Mouse (Mus musculus) kidney, adult 2 months (tissue): ENCODE measurements around the gene Bcl6b. TPM values are rescaled to one million over a fixed set of nuclear protein-coding genes. Genes with fewer than 3 reads are reported as not detected.

Experiments
- DNase-seq: peaks from one replicate; pipeline ENCODE4 v3.0.0; 2021
- H3K27ac ChIP-seq: fragments of 200-500 bp; 2 replicates; pipeline ENCODE4 v1.5.1; 2012; ENCODE audit warnings: low read depth, low read length, control low read depth, inconsistent platforms; ENCODE audit not compliant: insufficient read depth
- H3K27me3 ChIP-seq: fragments of 200-500 bp; replicated peaks from 2 replicates; pipeline ENCODE4 v1.6.1; 2012; ENCODE audit warnings: mild to moderate bottlenecking, moderate library complexity, low read length, inconsistent platforms; ENCODE audit not compliant: control insufficient read depth, insufficient read depth
- H3K36me3 ChIP-seq: fragments of 200-500 bp; 2 replicates; pipeline ENCODE4 v1.6.1; 2012; ENCODE audit warnings: mild to moderate bottlenecking, moderate library complexity, low read length, inconsistent platforms; ENCODE audit not compliant: control insufficient read depth, insufficient read depth
- H3K4me1 ChIP-seq: fragments of 200-500 bp; 2 replicates; pipeline ENCODE4 v1.6.1; 2011; ENCODE audit warnings: low read length; ENCODE audit not compliant: control insufficient read depth, insufficient read depth
- H3K4me3 ChIP-seq: fragments of 200-500 bp; 2 replicates; pipeline ENCODE4 v1.5.1; 2011; ENCODE audit warnings: mild to moderate bottlenecking, low read depth, low read length, control low read depth; ENCODE audit not compliant: insufficient read depth
- CTCF ChIP-seq: fragments of 200-500 bp; conservative IDR thresholded peaks from 2 replicates; pipeline ENCODE4 v1.5.1; 2011; ENCODE audit warnings: low read depth, mild to moderate bottlenecking, control low read depth, low read length, moderate library complexity, mixed read lengths; ENCODE audit not compliant: insufficient read depth, insufficient read length
- POLR2A ChIP-seq: fragments of 200-500 bp; IDR thresholded peaks from one replicate; pipeline ENCODE4 v1.6.1; 2011; ENCODE audit warnings: low read depth, low read length, control low read depth
- WGBS: fragments of 180-500 bp; shearing (Covaris S2); methylation state at CpG from one replicate; pipeline ENCODE4 v1.1.7; 2018; 5-methylcytosine and 5-hydroxymethylcytosine counted together
- polyA plus RNA-seq: library from polyadenylated mRNA; depleted of rRNA; stranded (reverse); fragments of >200 nt; gene quantifications from 2 replicates; pipeline ENCODE4 v1.2.3, GENCODE M21; 2012

Gene Bcl6b
- polyA plus RNA-seq, 1 experiment: 8.8 TPM

GRCm38 (mm10) chr11:70239541-70240279, 10.1 kb upstream of the Bcl6b start, which contains the start of the genes Gm21988 and Rnasek:
Gene Gm21988 (minus strand): TSS chr11:70239830.
Gene Rnasek (minus strand): TSS chr11:70239842.
- DNase-seq: peak; percentile 93
- Histone ChIP-seq H3K27me3 (no peaks in the 10 kb centered on the region), H3K4me3 (peak within 1 kb of the TSS; percentile 96), H3K36me3 (no peaks in the 10 kb centered on the region; the same call in 1 of the 2 replicates), H3K4me1 (peaks cover 19% of the 10 kb centered on the region), H3K27ac (peak within 1 kb of the TSS; percentile 95)
- TF ChIP-seq POLR2A (peak; percentile 82), CTCF (no peak)
- under 1% methylated on average over 34 of the region's 35 CpGs for WGBS

- peak; percentile 64 for DNase-seq
- WGBS: 6% methylated on average over 23 of the region's 23 CpGs
- Histone ChIP-seq H3K4me1 (peaks cover 19% of the 10 kb centered on the region), H3K4me3 (peak overlapping the region; percentile 96), H3K36me3 (no peaks in the 10 kb centered on the region; the same call in 1 of the 2 replicates), H3K27ac (peak overlapping the region; percentile 86), H3K27me3 (no peaks in the 10 kb centered on the region)
- TF ChIP-seq CTCF: no peak
- no peak for TF ChIP-seq POLR2A
These were observed 9.2 kb upstream of the Bcl6b start for GRCm38 (mm10) chr11:70238591-70239440.

- DNase-seq: peak; percentile 98
- peak within 1 kb of the TSS; percentile 95 for H3K27ac ChIP-seq
- no peaks in the 10 kb centered on the region; the same call in 1 of the 2 replicates for H3K36me3 ChIP-seq
- H3K4me1 ChIP-seq: peaks cover 19% of the 10 kb centered on the region
- peak within 1 kb of the TSS; percentile 96 for H3K4me3 ChIP-seq
- TF ChIP-seq CTCF (peak; percentile 60; the same call in 1 of the 2 replicates), POLR2A (peak; percentile 89)
- no peaks in the 10 kb centered on the region for H3K27me3 ChIP-seq
- under 1% methylated on average over 70 of the region's 70 CpGs for WGBS
These were observed 8.0 kb upstream of the Bcl6b start, which contains the start of gene 0610010K14Rik for GRCm38 (mm10) chr11:70237457-70238167. Gene 0610010K14Rik (minus strand): TSS chr11:70237914.

GRCm38 (mm10) chr11:70236717-70237116, 7.1 kb upstream of the Bcl6b start:
- Histone ChIP-seq H3K27me3 (no peaks in the 10 kb centered on the region), H3K4me1 (peaks cover 19% of the 10 kb centered on the region), H3K4me3 (peak overlapping the region; percentile 25; the same call in 1 of the 2 replicates), H3K36me3 (no peaks in the 10 kb centered on the region; the same call in 1 of the 2 replicates), H3K27ac (peak overlapping the region; percentile 35; the same call in 1 of the 2 replicates)
- TF ChIP-seq CTCF: no peak
- no peak for TF ChIP-seq POLR2A
- no peak for DNase-seq
- WGBS: 57% methylated on average over 7 of the region's 7 CpGs

- TF ChIP-seq POLR2A (no peak), CTCF (no peak)
- Histone ChIP-seq H3K4me1 (peaks cover 16% of the 10 kb centered on the region), H3K36me3 (no peaks in the 10 kb centered on the region; the same call in 1 of the 2 replicates), H3K27me3 (no peaks in the 10 kb centered on the region), H3K4me3 (no peak overlapping the region), H3K27ac (peak overlapping the region; percentile 52)
- WGBS: 61% methylated on average over 12 of the region's 12 CpGs
- peak; percentile 84 for DNase-seq
These were observed 5.8 kb upstream of the Bcl6b start for GRCm38 (mm10) chr11:70235254-70235900.

GRCm38 (mm10) chr11:70234497-70234896, 4.9 kb upstream of the Bcl6b start:
- no peak for DNase-seq
- TF ChIP-seq CTCF (no peak), POLR2A (no peak)
- Histone ChIP-seq H3K27me3 (no peaks in the 10 kb centered on the region), H3K4me1 (peaks cover 16% of the 10 kb centered on the region), H3K4me3 (no peak overlapping the region), H3K36me3 (no peaks in the 10 kb centered on the region; the same call in 1 of the 2 replicates), H3K27ac (peak overlapping the region; percentile 13)
- WGBS: 89% methylated on average over 8 of the region's 8 CpGs
